In genomic region chr12:102201516-102201915, GRCm38 (mm10) we compare ENCODE assay signal across 12 mouse cellular contexts.
DNase-seq lines count a peak whose midpoint lies in the region; ATAC-seq lines count a peak whose summit lies in the region.
"Had no signal": no experiment of that assay in that cellular context is flagged by ENCODE, and none has a peak within 500 bp of the region (broad histone marks: within the 10 kb centered on the region; RNA-seq: fewer than 3 reads in every experiment).

No protein-coding gene starts in this region.

- H3K9me3 ChIP-seq in midbrain, embryonic 11.5 days (ENCODE audit: control insufficient read depth, low read length): no peaks in the 10 kb centered on the region
- H3K9me3 ChIP-seq: liver, embryonic 15.5 days had no signal

- 55% methylated on average over 4 of the region's 4 CpGs for WGBS in midbrain, embryonic 11.5 days

- DNase-seq in frontal cortex, adult 2 months (ENCODE audit: extremely low spot score in 1 of 2, low spot score in 1 of 2): peak; percentile 23 to 37
- no peak for DNase-seq in frontal cortex, postnatal 14 days (ENCODE audit: low spot score in 2 of 2)
- DNase-seq in right cerebral cortex, adult 18-20 months: peak; percentile 26
- no peak for DNase-seq in right cerebral cortex, postnatal 25 days
- peak; percentile 76 for DNase-seq in midbrain, embryonic 11.5 days (ENCODE audit: low spot score, missing footprints)
- no peak for DNase-seq in adrenal gland, adult 18-20 months (ENCODE audit: low spot score in 2 of 2)
- no peak for DNase-seq in neural tube, embryonic 10.5 days (ENCODE audit: extremely low spot score, low spot score)
- DNase-seq: cerebellum, adult 9-10 months; kidney, adult 9 months; left cerebral cortex, postnatal 4 days; thymus, adult 18-20 months had no signal

- no peak overlapping the region for H3K27ac ChIP-seq in midbrain, embryonic 11.5 days (ENCODE audit: low read depth, low read length)
- H3K27ac ChIP-seq: liver, embryonic 15.5 days had no signal

- no peaks in the 10 kb centered on the region for H3K36me3 ChIP-seq in midbrain, embryonic 11.5 days (ENCODE audit: control insufficient read depth, insufficient read depth, low read length)
- H3K36me3 ChIP-seq: liver, embryonic 15.5 days had no signal

- peaks cover 14% of the 10 kb centered on the region for H3K4me1 ChIP-seq in midbrain, embryonic 11.5 days (ENCODE audit: control insufficient read depth, insufficient read depth, low read length)
- H3K4me1 ChIP-seq: liver, embryonic 15.5 days had no signal

- ATAC-seq in midbrain, embryonic 11.5 days (ENCODE audit: low FRiP score): peak; percentile 61

- no peak overlapping the region for H3K9ac ChIP-seq in midbrain, embryonic 11.5 days (ENCODE audit: low read length)
- H3K9ac ChIP-seq: liver, embryonic 15.5 days had no signal

- H3K4me2 ChIP-seq in midbrain, embryonic 11.5 days: no peak overlapping the region
- H3K4me2 ChIP-seq: liver, embryonic 15.5 days had no signal

- no peaks in the 10 kb centered on the region for H3K27me3 ChIP-seq in midbrain, embryonic 11.5 days (ENCODE audit: control insufficient read depth, insufficient read depth, low read length)
- H3K27me3 ChIP-seq: liver, embryonic 15.5 days had no signal

- H3K4me3 ChIP-seq in midbrain, embryonic 11.5 days (ENCODE audit: low read depth, low read length): no peak overlapping the region
- H3K4me3 ChIP-seq: liver, embryonic 15.5 days had no signal

Comparison
In these comparisons a context has a peak if more than half of its experiments do, and no peak if none do; other contexts are left out.
1. DNase-seq: peak in frontal cortex, adult 2 months (2 of 2), right cerebral cortex, adult 18-20 months (single experiment) and midbrain, embryonic 11.5 days (single experiment); none in frontal cortex, postnatal 14 days (0 of 2), right cerebral cortex, postnatal 25 days (single experiment), adrenal gland, adult 18-20 months (0 of 2) and neural tube, embryonic 10.5 days (single experiment).